Mouse (Mus musculus) MEL (cell line): ENCODE measurements around the gene Ereg. TPM values are rescaled to one million over a fixed set of nuclear protein-coding genes. Genes with fewer than 3 reads are reported as not detected.

Experiments
- DNase-seq: peaks from one replicate; pipeline ENCODE4 v3.0.0; 2011; ENCODE audit warnings: low read depth, low spot score
- H3K27ac ChIP-seq: 2 replicates; pipeline ENCODE4 v1.5.1; 2012; ENCODE audit warnings: low read depth, mild to moderate bottlenecking, control low read depth, low read length, moderate library complexity; ENCODE audit not compliant: control insufficient read depth
- H3K27me3 ChIP-seq, 2 experiments: fragments of 150-350 bp in 1 of 2; sonication (generic) in 1 of 2; 2 replicates each; pipeline ENCODE4 v1.6.1; 2012; ENCODE audit warnings: low read length in 2 of 2, mild to moderate bottlenecking in 2 of 2, improper control_type of control experiment in 1 of 2, moderate library complexity in 1 of 2; ENCODE audit not compliant: insufficient read depth in 2 of 2, control insufficient read depth in 1 of 2
- H3K36me3 ChIP-seq, 2 experiments: 2 replicates each; pipeline ENCODE4 v1.6.1; 2012 to 2014; ENCODE audit warnings: low read length in 2 of 2, improper control_type of control experiment in 1 of 2, inconsistent platforms in 1 of 2, mild to moderate bottlenecking in 1 of 2; ENCODE audit not compliant: insufficient read depth in 2 of 2, control insufficient read depth in 1 of 2
- H3K4me1 ChIP-seq, 2 experiments: fragments of 150-350 bp in 1 of 2; sonication (generic) in 1 of 2; 2 replicates each; pipeline ENCODE4 v1.6.1; 2012; ENCODE audit warnings: low read length in 2 of 2, improper control_type of control experiment in 1 of 2, mild to moderate bottlenecking in 1 of 2; ENCODE audit not compliant: insufficient read depth in 2 of 2, control insufficient read depth in 1 of 2
- H3K4me3 ChIP-seq, 2 experiments: fragments of 150-350 bp in 1 of 2; sonication (generic) in 1 of 2; 2 replicates each; pipeline ENCODE4 v1.5.1; 2012; ENCODE audit warnings: low read depth in 2 of 2, low read length in 2 of 2, mild to moderate bottlenecking in 2 of 2, moderate library complexity in 2 of 2, control low read depth in 1 of 2, improper control_type of control experiment in 1 of 2; ENCODE audit not compliant: control insufficient read depth in 1 of 2, insufficient read depth in 1 of 2
- H3K79me2 ChIP-seq: 2 replicates; pipeline ENCODE4 v1.6.1; 2012; ENCODE audit warnings: mild to moderate bottlenecking, low read length, moderate library complexity; ENCODE audit not compliant: control insufficient read depth, poor library complexity, insufficient read depth
- H3K9ac ChIP-seq: 2 replicates; pipeline ENCODE4 v1.6.1; 2012; ENCODE audit warnings: low read depth, mild to moderate bottlenecking, control low read depth, low read length, moderate library complexity; ENCODE audit not compliant: control insufficient read depth, poor library complexity, severe bottlenecking
- H3K9me3 ChIP-seq: fragments of 150-350 bp; sonication (generic); replicated peaks from 2 replicates; pipeline ENCODE4 v1.6.1; 2012; ENCODE audit warnings: mild to moderate bottlenecking, low read length, improper control_type of control experiment, moderate library complexity; ENCODE audit not compliant: insufficient read depth
- BHLHE40 ChIP-seq: IDR thresholded peaks from 2 replicates; pipeline ENCODE4 v1.6.1; 2012; ENCODE audit warnings: low read depth, mild to moderate bottlenecking, inconsistent platforms, low read length, improper control_type of control experiment, borderline replicate concordance
- CHD1 ChIP-seq: IDR thresholded peaks from 2 replicates; pipeline ENCODE4 v1.6.1; 2012; ENCODE audit warnings: low read depth, mild to moderate bottlenecking, inconsistent platforms, low read length, improper control_type of control experiment
- CTCF ChIP-seq, 3 experiments: IDR thresholded peaks in 2 of 3; conservative IDR thresholded peaks in 1 of 3; 2 replicates each; pipeline ENCODE4 v1.5.1; 2011 to 2012; ENCODE audit warnings: low read length in 3 of 3, low read depth in 2 of 3, mild to moderate bottlenecking in 2 of 3, improper control_type of control experiment in 1 of 3, inconsistent platforms in 1 of 3, mixed read lengths in 1 of 3, moderate library complexity in 1 of 3; ENCODE audit not compliant: control insufficient read depth in 1 of 3, insufficient read depth in 1 of 3, poor library complexity in 1 of 3, severe bottlenecking in 1 of 3
- EP300 ChIP-seq, 2 experiments: IDR thresholded peaks; 2 replicates each; pipeline ENCODE4 v1.6.1; 2011; ENCODE audit warnings: improper control_type of control experiment in 2 of 2, low read length in 2 of 2, low read depth in 1 of 2, mild to moderate bottlenecking in 1 of 2
- ETS1 ChIP-seq: IDR thresholded peaks from 2 replicates; pipeline ENCODE4 v1.6.1; 2012; ENCODE audit warnings: low read depth, mild to moderate bottlenecking, inconsistent platforms, low read length, improper control_type of control experiment, moderate library complexity
- GABPA ChIP-seq: IDR thresholded peaks from 2 replicates; pipeline ENCODE4 v1.6.1; 2012; ENCODE audit warnings: low read depth, mild to moderate bottlenecking, inconsistent platforms, low read length, improper control_type of control experiment, moderate library complexity
- HCFC1 ChIP-seq: IDR thresholded peaks from 2 replicates; pipeline ENCODE4 v1.6.1; 2012; ENCODE audit warnings: low read depth, mild to moderate bottlenecking, inconsistent platforms, low read length, improper control_type of control experiment, moderate library complexity
- JUND ChIP-seq: IDR thresholded peaks from 2 replicates; pipeline ENCODE4 v1.6.1; 2011; ENCODE audit warnings: low read depth, mild to moderate bottlenecking, improper control_type of control experiment, low read length
- MAFK ChIP-seq: IDR thresholded peaks from 2 replicates; pipeline ENCODE4 v1.6.1; 2011; ENCODE audit warnings: low read depth, mild to moderate bottlenecking, low read length, improper control_type of control experiment, borderline replicate concordance
- MAX ChIP-seq: IDR thresholded peaks from 2 replicates; pipeline ENCODE4 v1.6.1; 2011; ENCODE audit warnings: low read length, improper control_type of control experiment
- MAZ ChIP-seq: IDR thresholded peaks from 2 replicates; pipeline ENCODE4 v1.6.1; 2012; ENCODE audit warnings: low read depth, mild to moderate bottlenecking, inconsistent platforms, low read length, improper control_type of control experiment
- MXI1 ChIP-seq: IDR thresholded peaks from 2 replicates; pipeline ENCODE4 v1.6.1; 2011; ENCODE audit warnings: mild to moderate bottlenecking, low read depth, low read length, improper control_type of control experiment
- MYB ChIP-seq: IDR thresholded peaks from 2 replicates; pipeline ENCODE4 v1.6.1; 2011; ENCODE audit warnings: mild to moderate bottlenecking, low read depth, low read length, improper control_type of control experiment
- NELFE ChIP-seq: IDR thresholded peaks from 2 replicates; pipeline ENCODE4 v1.6.1; 2011; ENCODE audit warnings: low read depth, low read length, improper control_type of control experiment
- NRF1 ChIP-seq: IDR thresholded peaks from 2 replicates; pipeline ENCODE4 v1.6.1; 2014; ENCODE audit warnings: low read depth, mild to moderate bottlenecking, inconsistent platforms, low read length, improper control_type of control experiment, moderate library complexity; ENCODE audit not compliant: poor library complexity, insufficient read depth, severe bottlenecking
- POLR2AphosphoS2 ChIP-seq: IDR thresholded peaks from 2 replicates; pipeline ENCODE4 v1.6.1; 2011; ENCODE audit warnings: low read length, improper control_type of control experiment
- RAD21 ChIP-seq: IDR thresholded peaks from 2 replicates; pipeline ENCODE4 v1.6.1; 2011; ENCODE audit warnings: mild to moderate bottlenecking, low read depth, low read length, improper control_type of control experiment
- SIN3A ChIP-seq: IDR thresholded peaks from 2 replicates; pipeline ENCODE4 v1.6.1; 2012; ENCODE audit warnings: low read length, improper control_type of control experiment, inconsistent platforms
- SMC3 ChIP-seq: IDR thresholded peaks from 2 replicates; pipeline ENCODE4 v1.6.1; 2011; ENCODE audit warnings: low read depth, low read length, improper control_type of control experiment
- TAL1 ChIP-seq: IDR thresholded peaks from 2 replicates; pipeline ENCODE4 v1.6.1; 2012; ENCODE audit warnings: mild to moderate bottlenecking, inconsistent platforms, low read length, moderate library complexity, mixed read lengths
- UBTF ChIP-seq: IDR thresholded peaks from 2 replicates; pipeline ENCODE4 v1.6.1; 2012; ENCODE audit warnings: low read depth, mild to moderate bottlenecking, inconsistent platforms, low read length, improper control_type of control experiment, moderate library complexity, borderline replicate concordance; ENCODE audit not compliant: insufficient read depth
- USF2 ChIP-seq, 2 experiments: IDR thresholded peaks; 2 replicates each; pipeline ENCODE4 v1.6.1; 2011 to 2012; ENCODE audit warnings: improper control_type of control experiment in 2 of 2, low read length in 2 of 2, borderline replicate concordance in 1 of 2, inconsistent platforms in 1 of 2, low read depth in 1 of 2, mild to moderate bottlenecking in 1 of 2; ENCODE audit not compliant: insufficient read depth in 1 of 2
- ZC3H11A ChIP-seq: IDR thresholded peaks from 2 replicates; pipeline ENCODE4 v1.6.1; 2012; ENCODE audit warnings: low read depth, mild to moderate bottlenecking, inconsistent platforms, low read length, improper control_type of control experiment
- ZMIZ1 ChIP-seq: IDR thresholded peaks from 2 replicates; pipeline ENCODE4 v1.6.1; 2012; ENCODE audit warnings: low read depth, mild to moderate bottlenecking, inconsistent platforms, low read length, improper control_type of control experiment, moderate library complexity
- polyA plus RNA-seq, 2 experiments: library from polyadenylated mRNA; stranded (reverse) in 1 of 2; unstranded in 1 of 2; fragments of >175 nt in 1 of 2; fragments of >200 nt in 1 of 2; gene quantifications; 2 replicates each; pipeline versions ENCODE4 v1.2.1 to v1.2.4; 2012; ENCODE audit warnings: low replicate concordance in 2 of 2, low read depth in 1 of 2; ENCODE audit not compliant: insufficient read length in 2 of 2, insufficient read depth in 1 of 2, missing spikeins in 1 of 2
- total RNA-seq: library from RNA; depleted of rRNA; stranded (reverse); fragments of 300-350 nt; gene quantifications from 2 replicates; pipeline ENCODE4 v1.2.3, GENCODE M21; 2012

Ereg gene
- total and polyA plus RNA-seq, 3 experiments = not detected

DNA sequence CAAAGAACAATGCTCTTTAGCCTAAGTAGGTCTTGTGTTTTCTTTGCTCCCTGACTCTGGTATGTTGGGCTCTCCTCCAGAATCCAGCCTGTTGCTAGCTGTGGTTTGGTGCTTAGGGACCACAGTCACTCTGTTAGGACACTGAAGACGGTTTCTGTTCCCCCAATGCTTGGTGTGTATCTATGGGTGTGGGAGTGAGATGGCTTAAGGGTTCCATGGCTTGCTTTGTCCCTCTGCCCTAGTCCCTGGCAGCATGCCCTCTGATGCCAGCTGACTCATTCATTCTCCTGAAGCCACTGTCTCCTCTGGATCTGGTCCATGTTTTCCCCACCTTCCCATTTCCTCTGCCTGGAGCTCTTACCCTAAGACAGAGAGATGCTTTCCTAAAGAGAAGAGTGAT lies 40.2 kb downstream of the Ereg start:
- H3K36me3 ChIP-seq = no peaks in the 10 kb centered on the region
- H3K9me3 ChIP-seq = no peaks in the 10 kb centered on the region
- no peak overlapping the region for H3K4me3 ChIP-seq
- no peaks in the 10 kb centered on the region; a peak in 1 of 4 replicates for H3K27me3 ChIP-seq
- no peak overlapping the region for H3K9ac ChIP-seq
- no peak for TF ChIP-seq HCFC1
- no peak for TF ChIP-seq MAFK
- H3K27ac ChIP-seq = no peak overlapping the region
- H3K79me2 ChIP-seq = no peaks in the 10 kb centered on the region
- DNase-seq = no peak
- no peaks in the 10 kb centered on the region for H3K4me1 ChIP-seq

GRCm38 (mm10) chr5:91118618-91119017 lies 44.2 kb downstream of the Ereg start:
- Histone ChIP-seq H3K9me3 (no peaks in the 10 kb centered on the region), H3K27ac (no peak overlapping the region), H3K4me1 (no peaks in the 10 kb centered on the region), H3K4me3 (no peak overlapping the region), H3K27me3 (no peaks in the 10 kb centered on the region), H3K9ac (no peak overlapping the region), H3K36me3 (no peaks in the 10 kb centered on the region), H3K79me2 (no peaks in the 10 kb centered on the region)
- TF ChIP-seq JUND (no peak), MAX (no peak), POLR2AphosphoS2 (no peak), TAL1 (no peak), ZMIZ1 (no peak), SMC3 (no peak)
- DNase-seq = no peak

- DNase-seq = no peak
- TF ChIP-seq CHD1 = no peak
- no peak for TF ChIP-seq UBTF
- no peak for TF ChIP-seq MAX
- TF ChIP-seq NELFE = no peak
- TF ChIP-seq CTCF (IDR thresholded peaks at IDR 0.05 in 2 of 3, conservative IDR thresholded peaks at IDR 0.05 in 1 of 3; ENCODE audit: control insufficient read depth in 1 of 3, insufficient read depth in 1 of 3, low read depth in 2 of 3, low read length in 3 of 3, poor library complexity in 1 of 3, severe bottlenecking in 1 of 3) = no peak
- no peak for TF ChIP-seq ZC3H11A
- TF ChIP-seq SIN3A = no peak
- TF ChIP-seq MXI1 = no peak
- TF ChIP-seq EP300 (IDR thresholded peaks at IDR 0.05; ENCODE audit: low read depth in 1 of 2, low read length in 2 of 2) = no peak
- TF ChIP-seq USF2 (IDR thresholded peaks at IDR 0.05; ENCODE audit: borderline replicate concordance in 1 of 2, insufficient read depth in 1 of 2, low read depth in 1 of 2, low read length in 2 of 2) = no peak
- TF ChIP-seq TAL1 = no peak
- no peak for TF ChIP-seq NRF1
- no peak for TF ChIP-seq GABPA
- no peak for TF ChIP-seq MAZ
- no peak for TF ChIP-seq BHLHE40
- no peak for TF ChIP-seq MYB
- no peak for TF ChIP-seq ZMIZ1
- no peak for TF ChIP-seq ETS1
- TF ChIP-seq HCFC1 = no peak
- TF ChIP-seq RAD21 = no peak
- Histone ChIP-seq H3K4me3 (no peak overlapping the region), H3K4me1 (no peaks in the 10 kb centered on the region), H3K27ac (no peak overlapping the region), H3K36me3 (no peaks in the 10 kb centered on the region), H3K27me3 (peaks cover 0 to under 1% of the 10 kb centered on the region in 2 experiments; a peak in 1 of 4 replicates), H3K9me3 (no peaks in the 10 kb centered on the region), H3K79me2 (no peaks in the 10 kb centered on the region), H3K9ac (no peak overlapping the region)
Measured at GRCm38 (mm10) chr5:91123404-91123803, 49.0 kb downstream of the Ereg start.
